Mouse (Mus musculus) intestine, embryonic 15.5 days (tissue): Measurements from ENCODE around the gene Hist1h2ak. TPM values are rescaled to one million over a fixed set of nuclear protein-coding genes. Genes with fewer than 3 reads are reported as not detected.
"Not testable (repeated sequence)": the region's sequence is repeated elsewhere in the genome, so short reads cannot be mapped to it uniquely, and the experiment has no call there.

Experiments
- ATAC-seq: fragments of 200-750 bp; cut with Nextera tagmentation; 2 replicates; pipeline ENCODE4 v1.8.0; 2017; ENCODE audit warnings: moderate TSS enrichment, moderate library complexity
- H3K27ac ChIP-seq: fragments of 300-500 bp; sonication (generic); 2 replicates; pipeline ENCODE4 v1.5.1; 2015; ENCODE audit warnings: mild to moderate bottlenecking, inconsistent platforms
- H3K27me3 ChIP-seq: fragments of 300-500 bp; sonication (generic); replicated peaks from 2 replicates; pipeline ENCODE4 v1.6.1; 2015; ENCODE audit warnings: inconsistent platforms
- H3K36me3 ChIP-seq: fragments of 300-500 bp; sonication (generic); 2 replicates; pipeline ENCODE4 v1.6.1; 2015; ENCODE audit warnings: inconsistent platforms
- H3K4me1 ChIP-seq: fragments of 300-500 bp; sonication (generic); replicated peaks from 2 replicates; pipeline ENCODE4 v1.6.1; 2015; ENCODE audit warnings: inconsistent platforms
- H3K4me2 ChIP-seq: fragments of 300-500 bp; sonication (generic); replicated peaks from 2 replicates; pipeline ENCODE4 v1.6.1; 2015; ENCODE audit warnings: mild to moderate bottlenecking, inconsistent platforms
- H3K4me3 ChIP-seq: fragments of 300-500 bp; sonication (generic); replicated peaks from 2 replicates; pipeline ENCODE4 v1.5.1; 2015; ENCODE audit warnings: inconsistent platforms
- H3K9ac ChIP-seq: fragments of 300-500 bp; sonication (generic); 2 replicates; pipeline ENCODE4 v1.6.1; 2015; ENCODE audit warnings: inconsistent platforms
- H3K9me3 ChIP-seq: fragments of 300-500 bp; sonication (generic); 2 replicates; pipeline ENCODE4 v1.6.1; 2016; ENCODE audit warnings: inconsistent platforms
- WGBS: fragments of 180-500 bp; shearing (Covaris S2); methylation state at CpG from one replicate; pipeline ENCODE4 v1.1.7; 2015; 5-methylcytosine and 5-hydroxymethylcytosine counted together
- polyA plus RNA-seq: library from polyadenylated mRNA; unstranded; fragments of >200 nt; fragmentation: Nextera tagmentation; extraction: Ambion mirVana; gene quantifications from 2 replicates; pipeline ENCODE4 v1.2.1, GENCODE M21; 2015

Gene Hist1h2ak
- polyA plus RNA-seq, 1 experiment from 2014 or later = 22.4 TPM

DNA sequence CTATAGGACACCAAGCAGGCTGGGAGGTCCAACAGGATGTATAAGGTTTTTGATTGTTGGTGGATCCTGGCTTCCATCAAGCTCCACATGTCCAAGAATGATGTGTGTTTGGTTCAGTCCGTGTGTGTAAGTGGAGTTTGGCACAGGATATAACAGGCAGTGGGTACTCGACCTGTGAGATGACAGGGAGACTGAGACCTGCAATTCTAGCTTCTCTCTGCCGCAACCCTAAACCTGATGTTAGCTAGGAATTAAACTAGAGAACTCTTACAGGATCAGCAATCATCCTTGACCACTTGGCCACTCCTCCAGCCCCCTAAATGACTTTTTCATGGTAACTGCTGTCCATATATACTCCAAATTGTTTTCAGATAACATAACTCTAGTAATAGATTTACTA, 1.3 kb downstream of the Hist1h2ak start:
- 26% methylated on average over 3 of the region's 3 CpGs for WGBS
- Histone ChIP-seq H3K4me1 (0 out of 2 replicates have a peak, but pooled peaks cover 5% of the 10 kb centered on the region), H3K27ac (0 out of 2 replicates have a peak overlapping the region, but pooled peaks have one; percentile 11), H3K4me2 (peak overlapping the region; percentile 70; the same call in 1 of the 2 replicates), H3K36me3 (no peaks in the 10 kb centered on the region), H3K9ac (no peak overlapping the region), H3K27me3 (no peaks in the 10 kb centered on the region), H3K9me3 (no peaks in the 10 kb centered on the region), H3K4me3 (no peak overlapping the region; the same call in 1 of the 2 replicates)
- no peak for ATAC-seq

DNA sequence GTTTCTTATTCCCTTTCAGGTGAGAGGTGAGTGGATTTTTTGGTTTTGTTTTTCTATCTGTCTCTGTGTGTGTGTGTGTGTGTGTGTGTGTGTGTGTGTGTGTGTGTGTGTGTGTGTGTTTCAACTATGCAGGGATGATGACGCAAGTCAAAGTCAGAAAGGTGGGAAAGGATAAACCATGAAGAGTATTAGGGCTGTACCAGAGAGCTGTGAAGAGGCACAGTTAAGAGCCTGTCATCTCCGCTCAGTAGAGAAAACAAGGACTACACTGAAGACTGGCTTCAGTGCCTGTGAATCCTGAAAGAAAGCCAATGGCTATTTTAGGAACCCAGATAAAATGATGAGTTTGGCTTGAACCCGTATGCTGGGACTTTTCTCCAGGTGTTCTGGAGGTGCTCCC, 1.8 kb downstream of the Hist1h2ak start:
- no peak overlapping the region for H3K4me3 ChIP-seq
- H3K9ac ChIP-seq = no peak overlapping the region
- H3K4me1 ChIP-seq = 0 out of 2 replicates have a peak, but pooled peaks cover 6% of the 10 kb centered on the region
- ATAC-seq = no peak
- H3K27ac ChIP-seq = peak overlapping the region; percentile 11; the same call in 1 of the 2 replicates
- H3K27me3 ChIP-seq = no peaks in the 10 kb centered on the region
- H3K9me3 ChIP-seq = no peaks in the 10 kb centered on the region
- no peaks in the 10 kb centered on the region for H3K36me3 ChIP-seq
- no peak overlapping the region for H3K4me2 ChIP-seq
- 61% methylated on average over 3 of the region's 3 CpGs for WGBS

DNA sequence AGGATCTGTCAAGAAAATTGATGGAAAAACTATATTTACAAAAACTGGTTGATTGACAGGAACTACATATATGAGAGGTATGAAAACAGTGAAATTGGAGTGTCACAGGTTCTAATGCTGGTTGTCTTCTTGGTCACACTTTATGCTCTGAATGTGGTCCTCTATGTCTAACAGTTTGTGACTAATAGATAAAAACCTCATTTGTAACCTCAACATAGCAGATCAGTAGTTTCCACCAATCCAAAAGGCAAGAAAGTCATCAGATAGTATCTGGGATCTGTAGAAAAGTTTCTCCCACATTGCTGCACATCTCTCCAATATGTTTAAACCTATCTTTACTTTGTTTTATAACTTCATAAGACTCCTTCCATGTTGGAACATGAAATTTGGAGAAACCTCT, 2.2 kb downstream of the Hist1h2ak start:
- Histone ChIP-seq H3K27me3 (no peaks in the 10 kb centered on the region), H3K9ac (no peak overlapping the region), H3K27ac (no peak overlapping the region), H3K36me3 (no peaks in the 10 kb centered on the region), H3K4me3 (no peak overlapping the region), H3K4me1 (0 out of 2 replicates have a peak, but pooled peaks cover 6% of the 10 kb centered on the region), H3K9me3 (no peaks in the 10 kb centered on the region), H3K4me2 (no peak overlapping the region)
- no peak for ATAC-seq

DNA sequence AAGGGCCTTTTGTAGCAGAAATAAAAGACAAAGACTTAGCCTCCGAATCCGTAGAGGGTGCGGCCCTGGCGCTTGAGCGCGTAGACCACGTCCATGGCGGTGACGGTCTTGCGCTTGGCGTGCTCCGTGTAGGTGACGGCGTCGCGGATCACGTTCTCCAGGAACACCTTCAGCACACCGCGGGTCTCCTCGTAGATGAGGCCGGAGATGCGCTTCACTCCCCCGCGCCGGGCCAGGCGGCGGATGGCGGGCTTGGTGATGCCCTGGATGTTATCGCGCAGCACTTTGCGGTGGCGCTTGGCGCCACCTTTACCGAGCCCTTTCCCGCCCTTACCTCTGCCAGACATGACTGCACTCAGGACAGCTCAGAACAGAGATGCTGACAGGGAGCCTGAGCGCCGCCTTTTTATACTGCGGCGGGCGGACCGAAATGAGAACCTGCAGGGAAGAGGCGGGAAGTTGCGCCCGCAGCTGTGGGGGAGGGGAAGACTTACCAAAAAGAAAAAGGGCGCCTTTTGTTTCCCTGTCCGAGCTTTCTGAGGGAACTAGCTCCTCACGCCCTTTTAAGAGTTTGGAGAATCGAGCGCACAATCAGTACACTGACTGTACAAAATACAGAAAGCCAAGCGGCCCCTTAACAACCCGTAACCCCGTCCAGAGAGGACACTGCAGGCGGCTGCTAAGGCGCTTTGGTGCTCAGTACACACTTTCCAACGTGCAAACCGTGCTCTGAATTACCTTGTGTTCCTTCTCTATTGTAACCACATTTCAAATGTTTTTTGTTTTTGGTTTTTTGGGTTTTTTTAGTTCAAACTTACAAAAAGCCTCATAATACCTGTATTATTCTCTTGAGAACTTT, 3.2 kb downstream of the Hist1h2ak start, which contains the start of gene Hist1h4k:
TSS of gene Hist1h4k (minus strand) at position 347 of the 859 bp plus-strand sequence.
- not testable (repeated sequence) for H3K4me1 ChIP-seq, H3K9me3 ChIP-seq, H3K27me3 ChIP-seq, H3K36me3 ChIP-seq
- H3K9ac ChIP-seq = peak within 1 kb of the TSS; percentile 53
- peak; percentile 84 for ATAC-seq
- WGBS = under 1% methylated on average over 51 of the region's 56 CpGs
- H3K4me3 ChIP-seq = peak within 1 kb of the TSS; percentile 44
- peak within 1 kb of the TSS; percentile 62 for H3K4me2 ChIP-seq
- peak within 1 kb of the TSS; percentile 94 for H3K27ac ChIP-seq

DNA sequence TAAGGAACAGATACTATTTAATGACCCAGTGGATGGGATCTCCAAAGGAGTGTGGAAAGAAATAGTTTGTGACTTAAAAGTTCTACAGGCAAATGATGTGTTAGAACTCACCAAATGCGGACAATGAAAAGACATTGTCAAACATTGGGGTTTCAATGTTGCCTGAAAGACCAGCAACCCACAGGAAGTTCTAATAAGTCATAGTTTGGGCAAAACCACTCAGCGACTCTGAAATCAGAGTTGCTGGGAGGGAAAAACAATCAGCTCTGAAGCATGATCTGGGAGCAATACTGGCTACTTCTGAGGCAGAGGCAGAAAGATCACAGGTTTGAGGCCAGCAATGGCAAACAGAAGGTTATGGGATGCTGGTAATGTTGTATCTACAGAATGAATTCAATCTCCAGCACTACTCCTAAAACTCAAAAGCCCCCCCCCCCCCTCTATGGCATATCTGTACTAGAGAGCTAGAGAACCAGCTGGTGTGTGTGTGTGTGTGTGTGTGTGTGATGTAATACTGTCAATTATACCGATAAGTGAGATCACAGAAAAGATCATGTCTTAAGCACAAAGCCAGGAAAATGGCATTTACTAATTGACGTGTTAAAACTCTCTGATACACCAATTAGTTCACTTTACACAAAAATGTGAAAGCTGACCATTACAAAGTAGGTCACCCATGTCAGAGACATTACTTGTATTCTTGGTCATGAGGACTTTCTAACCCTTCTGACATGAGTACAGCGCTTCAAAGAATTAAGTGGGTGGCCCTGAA, 4.1 kb downstream of the Hist1h2ak start:
- WGBS = 4% methylated on average over 5 of the region's 5 CpGs
- no peaks in the 10 kb centered on the region for H3K9me3 ChIP-seq
- ATAC-seq = no peak
- H3K4me3 ChIP-seq = peak overlapping the region; percentile 44
- H3K4me2 ChIP-seq = peak overlapping the region; percentile 62
- H3K4me1 ChIP-seq = 0 out of 2 replicates have a peak, but pooled peaks cover 6% of the 10 kb centered on the region
- H3K36me3 ChIP-seq = no peaks in the 10 kb centered on the region
- H3K27me3 ChIP-seq = no peaks in the 10 kb centered on the region
- peak overlapping the region; percentile 94 for H3K27ac ChIP-seq
- peak overlapping the region; percentile 46 for H3K9ac ChIP-seq

DNA sequence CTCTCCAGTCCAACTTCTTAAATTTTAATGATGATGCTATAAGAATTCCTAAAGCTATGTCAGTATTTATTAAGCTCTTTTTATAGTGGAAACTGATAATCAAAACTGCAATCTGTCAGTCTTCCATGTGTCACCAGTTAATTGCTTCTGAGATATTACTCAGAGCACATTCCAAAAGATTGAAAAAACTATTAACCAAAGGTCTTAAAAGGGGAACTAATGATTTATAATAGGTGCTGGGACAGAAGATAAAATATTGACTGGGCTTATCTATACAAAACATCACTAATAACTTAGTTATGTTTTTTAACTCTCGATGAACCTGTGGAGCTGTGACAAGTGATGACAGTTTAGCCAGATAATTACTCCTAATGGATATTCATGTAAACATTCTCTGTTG, 8.6 kb downstream of the Hist1h2ak start:
- Histone ChIP-seq H3K36me3 (no peaks in the 10 kb centered on the region), H3K27me3 (no peaks in the 10 kb centered on the region), H3K27ac (no peak overlapping the region), H3K9me3 (no peaks in the 10 kb centered on the region), H3K9ac (no peak overlapping the region), H3K4me1 (0 out of 2 replicates have a peak, but pooled peaks cover 4% of the 10 kb centered on the region), H3K4me2 (no peak overlapping the region), H3K4me3 (no peak overlapping the region)
- no peak for ATAC-seq
- 33% methylated on average over 1 of the region's 1 CpGs for WGBS

DNA sequence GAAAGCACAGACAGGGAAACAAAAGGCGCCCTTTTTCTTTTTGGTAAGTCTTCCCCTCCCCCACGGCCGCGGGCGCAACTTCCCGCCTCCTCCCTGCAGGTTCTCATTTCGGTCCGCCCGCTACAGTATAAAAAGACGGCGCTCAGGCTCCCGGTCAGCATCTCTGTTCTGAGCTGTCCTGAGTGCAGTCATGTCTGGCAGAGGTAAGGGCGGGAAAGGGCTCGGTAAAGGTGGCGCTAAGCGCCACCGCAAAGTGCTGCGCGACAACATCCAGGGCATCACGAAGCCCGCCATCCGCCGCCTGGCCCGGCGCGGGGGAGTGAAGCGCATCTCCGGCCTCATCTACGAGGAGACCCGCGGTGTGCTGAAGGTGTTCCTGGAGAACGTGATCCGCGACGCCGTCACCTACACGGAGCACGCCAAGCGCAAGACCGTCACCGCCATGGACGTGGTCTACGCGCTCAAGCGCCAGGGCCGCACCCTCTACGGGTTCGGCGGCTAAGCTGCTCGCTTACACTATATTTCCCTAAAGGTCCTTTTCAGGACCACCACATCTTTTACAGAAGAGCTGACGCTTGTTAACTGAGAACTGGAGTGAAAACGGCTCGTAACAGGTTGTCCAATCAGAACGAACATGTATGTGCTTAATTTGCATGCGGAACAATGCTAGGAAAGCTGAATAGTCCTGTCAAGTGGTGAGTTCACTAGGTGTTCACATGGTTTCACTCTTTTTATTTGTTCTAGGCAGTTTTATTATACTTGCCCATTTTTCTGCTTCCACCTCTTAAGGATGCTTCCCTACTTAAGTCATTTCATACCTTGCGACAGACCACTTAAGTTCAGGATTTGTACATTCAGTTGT, 18.5 kb downstream of the Hist1h2ak start, which contains the start of gene Hist1h4j:
TSS of gene Hist1h4j (plus strand) at position 159 of the 862 bp plus-strand sequence.
- not testable (repeated sequence) for H3K4me1 ChIP-seq, H3K9me3 ChIP-seq, H3K36me3 ChIP-seq, H3K27me3 ChIP-seq
- H3K4me3 ChIP-seq = peak within 1 kb of the TSS; percentile 45
- ATAC-seq = peak; percentile 92
- H3K9ac ChIP-seq = peak within 1 kb of the TSS; percentile 60
- H3K27ac ChIP-seq = peak within 1 kb of the TSS; percentile 96
- peak within 1 kb of the TSS; percentile 57 for H3K4me2 ChIP-seq
- under 1% methylated on average over 43 of the region's 56 CpGs for WGBS

DNA sequence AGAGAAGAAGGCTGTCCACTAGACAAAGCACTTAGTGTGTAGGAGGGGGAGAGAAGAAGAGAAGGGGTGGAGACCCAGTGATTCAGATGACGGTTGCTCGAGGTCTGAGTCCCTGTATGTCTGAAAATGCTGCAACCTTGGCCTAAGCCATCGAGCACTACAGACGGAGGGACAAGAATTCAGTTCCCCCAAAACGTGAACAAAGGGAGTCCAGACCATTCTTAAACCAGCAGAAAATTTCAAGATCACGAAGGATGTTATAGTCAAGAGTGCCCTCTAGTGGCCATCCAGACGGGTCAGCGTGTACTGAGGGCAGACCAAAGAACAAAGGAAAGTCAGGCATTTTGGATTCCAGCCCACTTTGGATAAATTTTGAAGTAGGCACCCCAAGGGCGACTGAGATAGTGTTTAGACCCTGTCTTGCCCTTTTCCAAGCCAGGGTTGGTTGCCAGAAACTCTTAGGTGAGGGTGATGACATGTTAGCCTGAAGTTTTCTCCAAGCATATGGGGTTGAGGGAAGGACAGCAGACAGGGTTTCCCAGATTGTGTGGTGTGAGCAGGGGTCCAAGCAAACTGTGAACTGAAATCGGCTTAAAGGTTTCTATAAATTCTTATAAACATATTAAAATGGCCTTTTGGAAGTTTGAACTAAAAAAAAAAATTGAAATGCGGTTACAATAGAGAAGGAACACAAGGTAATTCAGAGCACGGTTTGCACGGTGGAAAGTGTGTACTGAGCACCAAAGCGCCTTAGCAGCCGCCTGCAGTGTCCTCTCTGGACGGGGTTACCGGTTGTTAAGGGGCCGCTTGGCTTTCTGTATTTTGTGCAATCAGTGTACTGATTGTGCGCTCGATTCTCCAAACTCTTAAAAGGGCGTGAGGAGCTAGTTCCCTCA, 19.4 kb downstream of the Hist1h2ak start:
- H3K27me3 ChIP-seq = no peaks in the 10 kb centered on the region
- WGBS = under 1% methylated on average over 21 of the region's 21 CpGs
- H3K36me3 ChIP-seq = no peaks in the 10 kb centered on the region
- H3K4me1 ChIP-seq = no peaks in the 10 kb centered on the region; the same call in 1 of the 2 replicates
- H3K4me2 ChIP-seq = peak overlapping the region; percentile 57
- peak overlapping the region; percentile 60 for H3K9ac ChIP-seq
- ATAC-seq = peak; percentile 84
- H3K27ac ChIP-seq = peak overlapping the region; percentile 96
- H3K4me3 ChIP-seq = peak overlapping the region; percentile 45
- H3K9me3 ChIP-seq = no peaks in the 10 kb centered on the region

DNA sequence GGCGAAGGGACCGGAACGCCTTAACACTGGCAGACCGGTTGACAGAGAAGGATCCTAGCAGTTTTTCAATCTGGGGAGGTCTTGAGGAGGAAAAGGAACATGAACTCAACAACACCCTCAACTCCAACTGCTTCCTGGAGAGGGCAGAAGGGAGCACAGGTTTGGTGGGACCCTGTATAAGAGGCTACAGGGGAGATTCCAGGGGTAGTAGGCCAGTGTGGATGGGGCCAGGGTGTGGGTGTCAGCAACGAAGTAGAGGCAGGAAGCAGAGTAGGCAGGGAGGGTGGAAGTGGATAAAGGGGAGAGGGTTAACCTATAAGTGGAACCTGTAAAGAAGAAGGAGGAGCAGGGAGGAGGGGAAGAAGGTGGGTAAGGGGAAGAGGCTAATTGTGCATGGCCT, 20.2 kb downstream of the Hist1h2ak start:
- no peak overlapping the region for H3K9ac ChIP-seq
- no peaks in the 10 kb centered on the region for H3K9me3 ChIP-seq
- H3K36me3 ChIP-seq = no peaks in the 10 kb centered on the region
- no peaks in the 10 kb centered on the region for H3K27me3 ChIP-seq
- ATAC-seq = no peak
- H3K4me1 ChIP-seq = no peaks in the 10 kb centered on the region; the same call in 1 of the 2 replicates
- WGBS = 80% methylated on average over 5 of the region's 5 CpGs
- H3K4me2 ChIP-seq = no peak overlapping the region
- H3K4me3 ChIP-seq = no peak overlapping the region
- no peak overlapping the region for H3K27ac ChIP-seq

DNA sequence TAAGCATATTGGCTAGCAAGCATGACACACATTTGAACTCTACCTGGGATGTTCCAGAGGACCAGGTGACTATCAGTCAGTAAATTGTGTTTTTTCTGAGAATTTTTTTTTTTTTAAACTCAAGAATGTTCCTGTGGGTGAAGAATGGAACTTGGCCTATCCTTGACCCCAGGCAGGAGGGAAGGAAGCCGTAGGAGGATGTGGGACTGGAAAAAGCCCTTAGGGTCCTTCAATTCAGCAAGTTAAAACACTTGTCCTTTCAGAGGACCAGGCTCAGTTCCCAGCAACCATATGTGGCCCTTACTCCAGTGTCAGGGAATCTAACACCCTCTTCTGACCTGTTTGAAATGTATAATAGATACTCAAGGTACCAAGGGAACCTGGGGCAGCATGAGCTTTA, 24.1 kb downstream of the Hist1h2ak start:
- Histone ChIP-seq H3K27me3 (no peaks in the 10 kb centered on the region), H3K36me3 (no peaks in the 10 kb centered on the region), H3K9ac (no peak overlapping the region), H3K4me1 (no peaks in the 10 kb centered on the region; the same call in 1 of the 2 replicates), H3K9me3 (no peaks in the 10 kb centered on the region), H3K4me2 (no peak overlapping the region), H3K4me3 (no peak overlapping the region), H3K27ac (no peak overlapping the region)
- WGBS = 61% methylated on average over 1 of the region's 1 CpGs
- ATAC-seq = no peak
